Comparison of ENCODE assay signal across 8 mouse cellular contexts in genomic region chr15:81199372-81199959, GRCm38 (mm10). TPM values are rescaled to one million over a fixed set of nuclear protein-coding genes. Genes with fewer than 3 reads are reported as not detected.
DNase-seq lines count a peak whose midpoint lies in the region; ATAC-seq and TF ChIP-seq lines count a peak whose summit lies in the region.

No protein-coding gene starts in this region.

- no peak overlapping the region for H3K4me2 ChIP-seq in limb, embryonic 14.5 days (replicated peaks; ENCODE audit: low read depth, low read length, severe bottlenecking)

- no peaks in the 10 kb centered on the region for H3K36me3 ChIP-seq in limb, embryonic 14.5 days (ENCODE audit: control insufficient read depth, insufficient read depth, low read length)

- H3K27me3 ChIP-seq in limb, embryonic 14.5 days (ENCODE audit: control insufficient read depth, insufficient read depth, low read length): no peaks in the 10 kb centered on the region

- H3K4me3 ChIP-seq in limb, embryonic 14.5 days (replicated peaks; ENCODE audit: low read length): no peak overlapping the region

- WGBS in limb, embryonic 14.5 days: 28% methylated on average over 4 of the region's 4 CpGs

- no peak overlapping the region for H3K27ac ChIP-seq in limb, embryonic 14.5 days (replicated peaks; ENCODE audit: low read depth, low read length)

- H3K9ac ChIP-seq in limb, embryonic 14.5 days (ENCODE audit: low read depth, low read length, severe bottlenecking): no peak overlapping the region

- peak; percentile 70 to 80 for DNase-seq in right cerebral cortex, adult 2 months (ENCODE audit: low spot score in 2 of 2)
- DNase-seq in right cerebral cortex, postnatal 25 days: no peak
- peak; percentile 93 for DNase-seq in adipocyte (ENCODE audit: low spot score)
- peak; percentile 80 for DNase-seq in heart, postnatal 4 days
- peak; percentile 90 for DNase-seq in limb, embryonic 14.5 days (ENCODE audit: low spot score)
- DNase-seq in natural killer cell, adult 2 months (ENCODE audit: low spot score in 2 of 2): peak; percentile 57 to 75
- peak; percentile 39 for DNase-seq in yolk sac, embryonic 10.5 days (ENCODE audit: low spot score)

- no peaks in the 10 kb centered on the region; the same call in 1 of the 2 replicates for H3K4me1 ChIP-seq in limb, embryonic 14.5 days (ENCODE audit: control insufficient read depth, insufficient read depth, low read length)

- H3K9me3 ChIP-seq in limb, embryonic 14.5 days (ENCODE audit: control insufficient read depth, low read length): no peaks in the 10 kb centered on the region

- no peak for TF ChIP-seq POLR2A in limb, embryonic 14.5 days (IDR thresholded peaks at IDR 0.05; ENCODE audit: borderline replicate concordance, extremely low read depth, insufficient read depth, insufficient read length)

- peak; percentile 66; the same call in 1 of the 2 replicates for ATAC-seq in common myeloid progenitor, adult 5-6 weeks (replicated peaks; ENCODE audit: low read depth, poor library complexity, severe bottlenecking)
- ATAC-seq in limb, embryonic 14.5 days (ENCODE audit: low FRiP score, low read depth): no peak

RNA-seq across cellular contexts. Expression of gene Mrtfa, which starts 8.9 kb away (rescaled TPM):
- 10.5 and 13.8 TPM in 2 replicates for total RNA-seq in common myeloid progenitor, adult 5-6 weeks (2017)
- total RNA-seq in heart, postnatal 4 days (2021): 10 to 100 TPM; 17.5 to 17.7 TPM
- 29.8 and 39.1 TPM in 2 replicates for polyA plus RNA-seq in limb, embryonic 14.5 days (2012; rRNA removed)
- polyA plus RNA-seq in limb, embryonic 14.5 days (2014; fragmentation: Nextera tagmentation; extraction: Ambion mirVana): 25.2 and 30.0 TPM in 2 replicates

RNA-seq across cellular contexts. Expression of gene Mchr1, which starts 35.8 kb away (rescaled TPM):
- total RNA-seq in common myeloid progenitor, adult 5-6 weeks (2017): not detected in 2 replicates
- not detected for total RNA-seq in heart, postnatal 4 days (2021)
- polyA plus RNA-seq in limb, embryonic 14.5 days (2012; rRNA removed): 1.6 and 1.7 TPM in 2 replicates
- 0.93 and 1.2 TPM in 2 replicates for polyA plus RNA-seq in limb, embryonic 14.5 days (2014; fragmentation: Nextera tagmentation; extraction: Ambion mirVana)
